Mouse (Mus musculus) heart, postnatal 25 days (tissue): Measurements from ENCODE around the gene Slc46a3. TPM values are rescaled to one million over a fixed set of nuclear protein-coding genes. Genes with fewer than 3 reads are reported as not detected.

Source experiments
- DNase-seq: peaks from one replicate; pipeline ENCODE4 v3.0.0; 2022; ENCODE audit warnings: low spot score
- intact Hi-C: fragments of 180-260 bp; cut with DNase I; formaldehyde crosslinking; loops from one replicate; pipeline ENCODE4 v1.15.1; 2025
- total RNA-seq, 2 experiments: library from RNA; stranded (reverse); gene quantifications; 2 replicates each; pipeline ENCODE4 v1.2.3; 2021

The Slc46a3 gene
- 10 to 100 TPM; 11.7 to 12.7 TPM for total RNA-seq

DNA sequence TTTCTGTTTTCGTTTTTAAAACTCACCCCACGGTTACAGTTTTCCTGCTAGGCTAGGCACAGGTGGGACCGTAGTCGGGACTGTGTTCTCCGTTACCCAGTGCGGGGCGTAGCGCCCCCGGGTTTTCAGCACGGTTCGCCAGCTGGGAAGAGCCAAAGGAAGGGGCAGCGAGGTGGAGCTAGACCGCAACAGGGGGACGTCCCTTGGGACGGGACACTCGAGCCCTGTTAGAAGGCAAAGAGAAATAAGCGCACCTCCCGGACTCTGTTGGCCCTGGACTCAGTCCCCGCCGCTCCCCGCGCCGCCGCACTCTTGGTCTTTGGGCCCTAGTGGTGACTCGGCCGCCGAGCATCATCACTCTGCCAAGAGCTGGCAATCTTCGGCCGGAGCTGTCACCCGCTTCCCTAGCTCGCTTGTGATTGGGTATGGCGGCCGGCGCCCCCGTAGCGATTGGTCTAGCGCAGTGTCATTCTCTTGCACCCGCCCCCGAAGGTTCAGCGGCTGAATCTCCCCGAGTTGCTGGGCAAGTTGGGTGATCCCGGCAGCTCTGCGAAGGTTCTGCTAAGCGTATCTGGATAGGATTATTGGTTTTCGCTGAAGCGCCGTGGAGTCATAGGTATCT lies at the start of gene Slc46a3:
Gene Slc46a3, minus strand, starts transcription at position 361 of the 622 bp plus-strand sequence.
- intact Hi-C loops: no loop called here
- peak; percentile 94 for DNase-seq

GRCm38 (mm10) chr5:147939226-147939625 lies 44.6 kb upstream of the Slc46a3 start:
- intact Hi-C loops: no loop called here
- no peak for DNase-seq

DNA sequence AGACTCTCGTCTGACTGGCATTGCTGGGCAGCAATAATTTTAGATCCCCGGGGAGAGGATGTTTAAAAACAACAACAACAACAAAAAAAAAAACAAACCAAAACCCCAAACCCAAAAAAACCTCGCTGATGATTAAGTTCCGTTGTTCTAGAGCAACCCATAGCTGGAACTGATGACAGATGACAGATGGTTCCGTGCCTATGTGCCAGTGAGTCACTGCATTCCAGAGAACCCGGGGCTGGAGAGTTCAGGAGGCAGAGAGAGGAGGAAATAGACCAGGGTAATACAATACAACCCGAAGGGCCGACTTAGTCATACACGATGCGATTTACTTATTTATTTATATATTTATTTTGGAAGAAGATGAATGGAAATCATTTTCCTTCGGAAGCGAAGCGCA lies 40.5 kb upstream of the Slc46a3 start:
- DNase-seq: no peak
- intact Hi-C loops: no loop called here

DNA sequence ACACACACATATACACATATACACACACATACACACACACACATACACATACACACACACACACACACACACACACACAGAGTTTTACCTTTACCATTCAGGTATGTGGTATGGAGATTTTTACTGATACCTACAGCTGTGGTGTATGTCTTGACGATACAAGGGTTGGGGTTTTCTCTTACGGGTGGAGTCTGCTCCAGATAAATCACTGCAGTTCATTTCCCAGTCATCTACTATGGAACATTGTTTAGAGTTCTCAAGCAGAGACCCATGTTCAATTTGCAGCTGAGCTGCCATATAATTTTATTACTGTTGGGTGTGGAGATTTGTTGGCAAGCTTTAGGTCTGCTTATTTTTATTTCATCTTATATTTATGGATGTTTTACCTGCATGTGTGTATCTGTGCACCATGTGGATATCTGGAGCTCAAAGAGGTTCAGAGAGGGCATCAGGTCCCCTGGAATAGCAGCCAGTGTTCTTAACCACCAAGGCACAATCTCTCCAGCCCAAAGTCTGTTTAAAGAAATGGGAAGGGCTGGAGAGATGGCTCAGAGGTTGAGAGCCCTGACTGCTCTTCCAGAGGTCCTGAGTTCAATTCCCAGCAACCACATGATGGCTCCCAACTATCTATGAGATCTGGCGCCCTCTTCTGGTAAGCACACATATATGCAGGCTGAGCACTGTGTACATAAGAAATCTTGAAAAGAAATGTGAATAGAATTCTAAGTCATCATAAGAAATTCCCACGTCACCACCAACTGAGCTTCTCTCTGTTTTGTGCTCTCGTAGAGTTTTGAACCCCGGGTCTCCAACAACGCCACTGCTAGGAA lies 34.3 kb upstream of the Slc46a3 start:
- intact Hi-C loops: loop anchor here (5.0 kb wide), 1 partner anchor 62 kb away; no protein-coding TSS in a partner anchor
- DNase-seq: no peak

DNA sequence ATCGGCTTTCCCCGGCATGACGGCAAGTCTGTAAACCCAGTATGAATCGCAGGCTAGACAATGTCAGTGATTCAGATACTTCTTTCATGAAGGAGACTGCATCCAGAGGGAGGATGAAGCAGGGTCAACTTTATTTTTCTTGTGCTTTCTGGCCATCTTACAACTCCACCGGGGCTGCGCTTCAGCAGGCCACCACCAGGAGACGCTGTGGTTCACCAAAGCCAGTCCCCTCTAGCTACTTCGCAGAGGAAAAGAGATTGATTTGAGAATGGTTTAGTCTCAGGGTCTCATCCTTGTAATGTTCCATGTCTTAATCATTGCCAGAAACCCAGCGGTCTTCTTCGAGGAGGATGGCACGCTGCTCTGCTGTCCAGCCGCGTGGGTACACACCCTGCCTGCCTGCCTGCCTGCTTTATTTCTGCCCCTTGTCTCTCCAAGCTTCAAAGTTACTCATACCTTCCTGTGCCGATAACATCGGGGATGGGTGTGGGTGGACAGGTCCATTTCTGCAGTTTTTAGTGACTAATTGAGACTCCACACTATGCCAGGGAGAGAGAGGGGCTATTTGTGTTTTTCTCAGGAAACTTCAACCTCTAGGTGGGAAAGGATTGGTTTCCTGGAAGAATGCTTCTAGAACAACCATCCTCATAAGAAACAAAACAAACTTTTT lies 31.5 kb upstream of the Slc46a3 start:
- no peak for DNase-seq
- intact Hi-C loops: loop anchor here (5.0 kb wide), 1 partner anchor 59 kb away; no protein-coding TSS in a partner anchor

DNA sequence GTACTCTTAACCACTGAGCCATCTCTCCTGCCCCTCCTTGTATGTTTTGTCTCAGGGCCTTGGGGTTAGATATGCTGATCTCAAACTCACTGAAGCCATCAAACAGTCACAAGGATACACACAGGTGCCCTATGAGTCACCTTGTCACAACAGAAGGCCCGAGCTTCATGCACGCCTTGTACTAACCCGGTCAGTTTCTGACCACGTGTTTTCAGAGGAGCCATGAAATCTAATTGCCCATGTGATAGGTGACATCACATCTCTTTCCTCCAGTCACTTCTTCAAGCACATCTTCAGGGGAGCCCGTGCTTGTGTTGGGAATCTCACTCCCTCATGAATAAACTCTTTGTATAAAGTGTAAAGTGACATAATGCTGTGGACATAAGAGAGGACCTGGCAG lies 30.0 kb upstream of the Slc46a3 start:
- intact Hi-C loops: loop anchor here (5.0 kb wide), 1 partner anchor 57 kb away; no protein-coding TSS in a partner anchor
- no peak for DNase-seq

- no peak for DNase-seq
- intact Hi-C loops: no loop called here
Measured at GRCm38 (mm10) chr5:147918044-147918846, 23.6 kb upstream of the Slc46a3 start.

DNA sequence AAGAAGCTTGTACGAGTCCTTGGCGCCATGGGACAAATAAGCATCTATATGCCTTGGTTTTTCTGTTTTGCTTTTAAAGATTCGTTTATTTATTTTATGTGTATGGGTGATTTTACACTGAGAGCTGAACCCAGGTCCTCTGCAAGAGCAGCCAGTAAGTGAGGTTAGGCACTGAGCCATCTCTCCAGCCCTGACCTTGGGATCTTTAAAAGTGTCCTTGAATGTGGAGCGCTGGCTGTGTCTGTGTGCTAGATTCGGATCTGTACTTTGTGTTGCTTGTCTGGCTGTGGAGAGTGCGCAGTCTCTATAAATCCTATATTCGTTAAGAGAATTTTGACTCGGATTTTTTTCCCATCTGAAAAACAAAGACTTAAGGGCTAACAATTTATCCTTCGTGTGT lies 21.6 kb upstream of the Slc46a3 start:
- no peak for DNase-seq
- intact Hi-C loops: no loop called here

DNA sequence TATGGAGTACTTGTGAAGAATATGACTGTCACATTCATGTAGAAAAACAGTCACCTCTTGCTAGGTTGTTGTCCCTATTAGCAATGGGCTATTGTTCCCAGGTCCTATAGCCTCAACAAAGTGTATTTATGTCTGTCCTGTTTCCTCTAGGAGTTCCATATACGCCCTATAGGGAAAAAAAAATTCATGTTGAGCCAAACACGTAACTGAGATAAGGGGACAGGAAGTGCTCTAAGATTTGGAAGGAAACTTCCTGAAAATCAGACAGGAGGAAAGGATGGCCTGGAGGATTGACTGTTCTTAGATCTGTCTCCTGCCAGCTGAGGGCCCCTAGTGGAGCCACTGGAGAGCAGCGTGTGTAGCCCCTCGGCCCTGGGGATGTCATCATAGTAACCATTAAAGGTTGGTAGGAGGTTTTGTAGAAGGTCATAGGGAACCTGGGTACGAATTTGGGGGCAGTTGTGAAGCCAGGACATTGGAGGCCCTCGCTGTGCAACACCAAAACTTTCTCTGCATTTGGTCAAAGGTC lies 20.5 kb upstream of the Slc46a3 start:
- DNase-seq: no peak

DNA sequence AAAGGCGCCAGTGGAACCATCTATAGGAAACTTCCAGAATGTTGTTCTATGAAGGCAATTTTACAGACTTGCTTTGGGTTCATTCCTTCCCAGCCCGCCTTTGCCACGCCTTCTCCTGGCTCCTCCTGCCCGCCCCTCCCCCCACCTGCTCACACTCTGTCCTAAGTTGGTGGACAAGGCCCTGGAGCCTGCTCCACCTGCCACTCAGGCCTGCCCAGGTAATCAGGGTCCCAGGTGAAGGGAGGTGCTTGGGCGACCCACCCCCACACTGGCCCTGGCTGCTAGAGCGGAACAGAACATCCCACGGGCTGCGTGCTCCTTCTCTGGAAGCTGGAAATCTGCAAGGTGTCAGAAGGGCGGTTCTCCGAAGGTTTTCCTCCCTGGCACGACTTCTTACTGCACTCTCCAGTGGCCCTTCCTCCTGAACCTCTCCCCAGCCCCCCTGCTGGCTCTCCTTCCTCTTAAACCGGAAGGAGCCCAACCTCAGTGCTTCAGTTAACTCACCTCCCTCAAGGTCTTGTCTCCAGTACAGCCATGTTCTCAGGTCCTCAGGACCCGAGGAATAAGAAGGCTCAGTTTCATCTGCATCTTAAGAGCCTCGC lies 18.7 kb upstream of the Slc46a3 start:
- intact Hi-C loops: loop anchor here (5.0 kb wide), 1 partner anchor 46 kb away; no protein-coding TSS in a partner anchor
- DNase-seq: no peak

More for the DNA sequence above, 20.5 kb upstream of the Slc46a3 start:
- intact Hi-C loops: no loop called here

- intact Hi-C loops: loop anchor here (5.0 kb wide), 1 partner anchor 44 kb away; no protein-coding TSS in a partner anchor
- DNase-seq: no peak
Measured at GRCm38 (mm10) chr5:147911744-147912143, 17.1 kb upstream of the Slc46a3 start.

GRCm38 (mm10) chr5:147910807-147911509 lies 16.3 kb upstream of the Slc46a3 start:
- DNase-seq: no peak
- intact Hi-C loops: loop anchor here (5.0 kb wide), 1 partner anchor 44 kb away; no protein-coding TSS in a partner anchor

DNA sequence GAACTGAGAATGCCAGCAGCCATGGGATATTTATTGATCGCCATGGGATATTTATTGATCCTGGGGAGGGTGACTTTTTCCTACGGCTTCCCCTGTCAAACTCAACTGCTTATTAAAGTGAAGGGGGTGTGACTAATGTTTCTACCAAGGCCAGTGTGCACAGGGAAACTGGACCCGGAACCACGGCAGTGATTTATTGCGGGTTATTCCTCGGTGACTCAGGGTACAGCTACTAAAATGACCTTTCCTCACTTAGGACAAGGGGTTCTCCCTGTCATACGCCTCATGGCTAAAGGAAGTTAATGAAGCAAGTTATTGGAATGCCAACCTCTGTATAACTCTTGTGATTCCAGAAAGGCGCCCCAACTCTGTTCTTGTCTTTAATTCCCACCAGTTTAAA lies 13.2 kb upstream of the Slc46a3 start:
- intact Hi-C loops: no loop called here
- no peak for DNase-seq

- no peak for DNase-seq
- intact Hi-C loops: no loop called here
Measured at GRCm38 (mm10) chr5:147907144-147907543, 12.5 kb upstream of the Slc46a3 start.

- DNase-seq: no peak
- intact Hi-C loops: no loop called here
Measured at GRCm38 (mm10) chr5:147903166-147903565, 8.6 kb upstream of the Slc46a3 start.

DNA sequence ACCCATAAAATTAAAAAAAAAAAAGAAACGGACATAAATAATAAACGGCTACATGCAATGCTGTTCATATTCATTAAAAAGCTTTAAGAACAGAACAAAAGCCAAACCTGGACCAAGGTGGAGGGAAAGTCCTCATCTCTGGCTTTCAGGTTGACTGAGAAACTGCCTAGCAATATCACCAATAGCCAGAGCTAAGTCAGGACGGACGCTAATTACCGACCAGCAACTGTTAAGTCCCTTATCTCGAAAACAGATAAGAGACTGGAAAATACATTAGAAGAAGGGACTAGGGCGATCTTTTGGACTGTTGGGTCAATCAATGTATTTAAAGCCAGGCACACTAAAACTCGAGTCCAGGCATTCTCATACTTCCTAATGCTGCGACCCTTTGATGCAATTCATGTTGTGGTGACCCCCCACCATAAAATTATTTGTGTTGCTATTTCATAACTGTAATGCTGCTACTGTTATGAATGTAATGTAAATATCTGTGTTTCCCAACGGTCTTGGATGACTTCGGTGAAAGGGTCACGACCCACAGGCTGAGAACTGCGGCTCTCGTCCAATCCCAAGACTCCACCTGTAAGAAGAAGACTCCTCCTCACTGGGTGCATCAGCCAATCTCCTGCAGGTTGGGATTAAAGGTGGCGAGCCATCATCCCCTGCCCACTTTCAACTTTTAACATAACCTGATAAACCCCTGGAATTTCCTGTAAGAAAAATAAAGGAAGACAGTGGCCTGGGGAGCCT lies 7.6 kb upstream of the Slc46a3 start:
- intact Hi-C loops: no loop called here

GRCm38 (mm10) chr5:147898968-147899549 lies 4.4 kb upstream of the Slc46a3 start:
- no peak for DNase-seq
- intact Hi-C loops: no loop called here

More for the DNA sequence above, 7.6 kb upstream of the Slc46a3 start:
- DNase-seq: no peak
